ENCODE assay signal across 8 mouse cellular contexts in the genomic region with DNA sequence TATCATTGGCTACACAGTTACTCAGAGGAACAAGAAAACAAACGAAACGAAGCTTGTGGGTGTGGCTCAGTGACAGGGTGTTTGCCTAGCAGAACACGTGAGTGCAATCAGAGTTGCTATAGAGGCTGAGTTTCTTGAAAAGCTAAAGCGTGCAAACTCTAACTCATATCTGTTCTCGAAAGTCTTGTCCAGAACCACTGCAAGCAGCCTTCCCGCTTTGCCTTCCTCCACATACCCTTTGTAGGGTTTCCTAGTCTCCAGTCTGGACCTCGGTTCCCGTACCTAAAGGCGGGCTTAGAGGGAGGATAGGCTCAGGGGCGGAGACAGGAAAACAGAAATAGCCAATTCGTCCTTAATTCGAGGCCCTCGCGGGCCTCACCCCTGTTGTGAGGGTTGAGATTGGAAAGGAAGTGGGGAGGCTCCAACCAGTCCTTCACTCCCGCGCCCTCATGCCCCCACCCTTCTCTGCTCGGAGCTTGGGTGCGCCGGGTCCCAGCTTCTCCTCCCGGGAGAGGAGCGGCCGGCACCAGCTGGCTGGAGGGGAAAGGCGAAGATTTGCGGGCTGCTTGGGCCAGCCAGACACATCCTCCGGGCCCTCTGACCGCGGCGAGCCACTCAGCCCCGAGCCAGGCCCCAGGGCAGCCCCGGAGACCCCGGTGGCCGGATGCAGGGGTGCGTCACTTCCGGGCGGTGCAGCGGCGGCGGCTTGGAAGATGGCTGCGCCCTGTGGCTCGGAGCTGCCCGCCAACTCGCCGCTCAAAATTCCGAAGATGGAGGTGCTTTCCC. TPM values are rescaled to one million over a fixed set of nuclear protein-coding genes. Genes with fewer than 3 reads are reported as not detected.
DNase-seq lines count a peak whose midpoint lies in the region; ATAC-seq and TF ChIP-seq lines count a peak whose summit lies in the region.

TSS of gene Msantd2 (plus strand) at position 709 of the 786 bp plus-strand sequence.

- under 1% methylated on average over 42 of the region's 44 CpGs for WGBS in heart, embryonic 13.5 days
- WGBS in liver, embryonic 12.5 days (ENCODE audit: insufficient replicate concordance), result under 1% methylated on average over 44 of the region's 44 CpGs
- WGBS in stomach, embryonic 15.5 days, result under 1% methylated on average over 41 of the region's 44 CpGs

- peak; percentile 55 for DNase-seq in brain, embryonic 18.5 days (ENCODE audit: low read depth, low spot score)
- peak; percentile 96 for DNase-seq in kidney, postnatal 10 days
- DNase-seq in natural killer cell, adult 2 months (ENCODE audit: low spot score in 2 of 2), result peak; percentile 85 to 88

- no peaks in the 10 kb centered on the region for H3K27me3 ChIP-seq in C2C12 (ENCODE audit: control insufficient read depth, insufficient read depth, insufficient read length)
- no peaks in the 10 kb centered on the region for H3K27me3 ChIP-seq in heart, embryonic 13.5 days (replicated peaks)
- no peaks in the 10 kb centered on the region for H3K27me3 ChIP-seq in liver, embryonic 12.5 days (replicated peaks)
- no peaks in the 10 kb centered on the region for H3K27me3 ChIP-seq in stomach, embryonic 15.5 days (replicated peaks)

- H3K79me3 ChIP-seq in C2C12 (ENCODE audit: low read depth), result peaks cover 34% of the 10 kb centered on the region

- H3K27ac ChIP-seq in heart, embryonic 13.5 days (replicated peaks), result peak within 1 kb of the TSS; percentile 100
- peak within 1 kb of the TSS; percentile 91 for H3K27ac ChIP-seq in liver, embryonic 12.5 days
- peak within 1 kb of the TSS; percentile 100 for H3K27ac ChIP-seq in stomach, embryonic 15.5 days

- no peak for TF ChIP-seq CTCF in C2C12 (IDR thresholded peaks at IDR 0.05; ENCODE audit: control insufficient read depth, insufficient read depth, insufficient read length)

- H3K9me3 ChIP-seq in heart, embryonic 13.5 days, result no peaks in the 10 kb centered on the region
- H3K9me3 ChIP-seq in liver, embryonic 12.5 days (replicated peaks), result no peaks in the 10 kb centered on the region
- no peaks in the 10 kb centered on the region for H3K9me3 ChIP-seq in stomach, embryonic 15.5 days

- peak; percentile 82 for ATAC-seq in erythroid progenitor cell, adult 5-6 weeks (replicated peaks; ENCODE audit: low FRiP score, poor library complexity, severe bottlenecking)
- ATAC-seq in heart, embryonic 13.5 days (ENCODE audit: extremely low read depth, insufficient number of reproducible peaks, low FRiP score, low TSS enrichment), result peak; percentile 86
- ATAC-seq in liver, embryonic 12.5 days, result peak; percentile 89
- ATAC-seq in stomach, embryonic 15.5 days (ENCODE audit: insufficient read depth, low FRiP score, low read depth), result peak; percentile 96

- H3ac ChIP-seq in C2C12 (ENCODE audit: control insufficient read depth, insufficient read length, low read depth), result peak within 1 kb of the TSS; percentile 81

- peaks cover 46% of the 10 kb centered on the region for H3K79me2 ChIP-seq in C2C12 (ENCODE audit: control insufficient read depth, insufficient read depth)

- H3K4me2 ChIP-seq in heart, embryonic 13.5 days, result peak within 1 kb of the TSS; percentile 83
- H3K4me2 ChIP-seq in liver, embryonic 12.5 days, result peak within 1 kb of the TSS; percentile 98
- peak within 1 kb of the TSS; percentile 81 for H3K4me2 ChIP-seq in stomach, embryonic 15.5 days

- peaks cover 8% of the 10 kb centered on the region for H3K36me3 ChIP-seq in C2C12 (ENCODE audit: control insufficient read depth, insufficient read depth)
- H3K36me3 ChIP-seq in heart, embryonic 13.5 days, result peaks cover 13% of the 10 kb centered on the region
- peaks cover 2% of the 10 kb centered on the region; the same call in 1 of the 2 replicates for H3K36me3 ChIP-seq in liver, embryonic 12.5 days
- 0 out of 2 replicates have a peak, but pooled peaks cover 3% of the 10 kb centered on the region for H3K36me3 ChIP-seq in stomach, embryonic 15.5 days

- H3K4me1 ChIP-seq in heart, embryonic 13.5 days, result peaks cover 23% of the 10 kb centered on the region
- H3K4me1 ChIP-seq in liver, embryonic 12.5 days, result peaks cover 24% of the 10 kb centered on the region
- H3K4me1 ChIP-seq in stomach, embryonic 15.5 days, result peaks cover 5% of the 10 kb centered on the region; the same call in 1 of the 2 replicates

- peak within 1 kb of the TSS; percentile 98 for H3K9ac ChIP-seq in heart, embryonic 13.5 days
- peak within 1 kb of the TSS; percentile 93 for H3K9ac ChIP-seq in liver, embryonic 12.5 days
- H3K9ac ChIP-seq in stomach, embryonic 15.5 days, result peak within 1 kb of the TSS; percentile 96

- peak within 1 kb of the TSS; percentile 75 for H3K4me3 ChIP-seq in C2C12 (ENCODE audit: insufficient read depth, poor library complexity, severe bottlenecking)
- peak within 1 kb of the TSS; percentile 97 for H3K4me3 ChIP-seq in heart, embryonic 13.5 days
- H3K4me3 ChIP-seq in liver, embryonic 12.5 days, result peak within 1 kb of the TSS; percentile 100
- peak within 1 kb of the TSS; percentile 99 for H3K4me3 ChIP-seq in stomach, embryonic 15.5 days (replicated peaks)

TF ChIP-seq in C2C12, 6 proteins besides CTCF, POLR2A, EP300 and RAD21:
- TF ChIP-seq MAX (IDR thresholded peaks at IDR 0.05) (peak; percentile 42), CEBPB (IDR thresholded peaks at IDR 0.05; ENCODE audit: low read depth) (no peak), USF1 (IDR thresholded peaks at IDR 0.05; ENCODE audit: low read depth) (peak; percentile 64), FOSL1 (IDR thresholded peaks at IDR 0.05; ENCODE audit: insufficient read depth, low read length, poor library complexity, severe bottlenecking) (no peak)
TF ChIP-seq in C2C12: peak in this region for 2.

RNA-seq across cellular contexts. Expression of gene Msantd2, which starts in this region (rescaled TPM):
- polyA plus RNA-seq in C2C12 (2012; fragmentation: generic; extraction: Trizol), result 8.4 TPM
- total RNA-seq in erythroid progenitor cell, adult 5-6 weeks (2015; ENCODE audit: low replicate concordance), result 5.0 and 8.3 TPM in 2 replicates
- 0.91 and 1.0 TPM in 2 replicates for total RNA-seq in erythroid progenitor cell, adult 5-6 weeks (2017; ENCODE audit: low replicate concordance)
- 14.3 and 14.7 TPM in 2 replicates for polyA plus RNA-seq in heart, embryonic 13.5 days (2015; fragmentation: Nextera tagmentation; extraction: Ambion mirVana)
- 11.3 and 11.8 TPM in 2 replicates for polyA plus RNA-seq in liver, embryonic 12.5 days (2016; fragmentation: Nextera tagmentation; extraction: Ambion mirVana)
- 24.8 and 25.0 TPM in 2 replicates for polyA plus RNA-seq in stomach, embryonic 15.5 days (2015; fragmentation: Nextera tagmentation; extraction: Ambion mirVana)

Comparison
In these comparisons a context has a peak if more than half of its experiments do, and no peak if none do; other contexts are left out.
1. Peak in every context shown above with its lines: DNase-seq, ATAC-seq, H3K4me3 ChIP-seq and H3K27ac ChIP-seq.